Mouse (Mus musculus) frontal cortex, postnatal 25 days (tissue): ENCODE measurements around the gene D430042O09Rik.

ENCODE experiments used
- DNase-seq, 2 experiments: peaks; one replicate each; pipeline ENCODE4 v3.0.0; 2022; ENCODE audit warnings: low spot score in 2 of 2

D430042O09Rik gene

GRCm38 (mm10) chr7:125806571-125806970 is 98.9 kb downstream of the D430042O09Rik start:
- no peak for DNase-seq

DNA sequence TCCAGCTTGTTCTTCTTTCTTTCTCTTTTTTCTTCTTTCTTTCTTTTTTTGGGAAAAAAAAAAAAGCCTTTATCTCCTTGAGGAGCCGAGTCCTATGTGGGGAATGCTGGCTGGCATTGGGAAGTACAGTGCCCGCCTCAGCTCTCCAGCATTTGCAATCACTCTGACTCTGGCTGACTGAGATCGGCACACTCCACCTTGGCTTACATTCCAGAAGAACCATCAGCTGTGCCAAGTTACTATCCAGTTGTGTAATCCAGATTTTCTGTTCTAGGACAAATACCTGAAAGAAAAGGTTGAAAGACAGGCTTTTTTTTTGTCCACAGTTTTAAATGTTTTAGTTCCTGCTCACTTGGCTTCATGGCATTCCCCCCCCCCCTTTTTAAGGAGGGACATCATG is 100.5 kb downstream of the D430042O09Rik start:
- no peak for DNase-seq

GRCm38 (mm10) chr7:125812721-125813120 is 105.0 kb downstream of the D430042O09Rik start:
- no peak for DNase-seq

- DNase-seq: no peak
Measured at GRCm38 (mm10) chr7:125815733-125816132, 108.0 kb downstream of the D430042O09Rik start.

GRCm38 (mm10) chr7:125818301-125818712 is 110.6 kb downstream of the D430042O09Rik start:
- DNase-seq: no peak

DNA sequence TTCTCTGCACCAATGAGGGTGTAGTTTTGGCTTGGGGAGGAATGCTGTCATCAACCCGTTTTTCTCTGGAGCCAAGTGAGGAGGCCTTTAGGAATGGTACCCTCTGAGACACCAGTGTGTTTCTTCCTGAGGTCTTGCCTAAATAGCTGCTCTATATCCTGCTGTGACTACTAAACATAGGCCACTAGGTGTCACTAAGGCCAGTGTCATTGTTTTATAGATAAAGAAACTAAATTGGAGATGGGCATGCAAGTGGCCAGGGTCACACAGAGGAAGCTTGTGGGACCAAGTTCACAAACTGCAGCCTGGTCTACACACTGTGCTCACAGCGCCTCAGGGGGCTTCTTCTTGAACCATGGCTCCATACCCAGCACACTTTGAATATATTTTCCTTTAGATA is 112.5 kb downstream of the D430042O09Rik start:
- DNase-seq: no peak

DNA sequence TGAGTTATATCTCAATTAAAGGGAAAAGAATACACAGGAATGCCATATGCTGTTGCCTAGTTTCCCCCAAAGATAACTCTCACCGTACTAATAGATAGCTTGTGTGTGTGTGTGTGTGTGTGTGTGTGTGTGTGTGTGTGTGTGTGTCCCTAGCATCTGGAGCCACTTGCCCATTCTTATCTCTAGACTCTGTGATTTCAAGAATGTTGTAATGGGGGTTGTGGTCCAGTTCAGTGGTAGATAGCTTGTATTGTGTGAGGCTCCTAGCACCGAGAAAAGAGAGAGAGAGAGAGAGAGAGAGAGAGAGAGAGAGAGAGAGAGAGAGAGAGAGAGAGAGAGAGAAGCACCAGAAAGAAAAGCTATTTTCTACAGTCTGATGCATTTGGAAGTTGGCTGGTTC is 118.7 kb downstream of the D430042O09Rik start:
- no peak for DNase-seq

GRCm38 (mm10) chr7:125826887-125827286 is 119.2 kb downstream of the D430042O09Rik start:
- DNase-seq: no peak

- DNase-seq: no peak
Measured at GRCm38 (mm10) chr7:125827420-125827819, 119.7 kb downstream of the D430042O09Rik start.

DNA sequence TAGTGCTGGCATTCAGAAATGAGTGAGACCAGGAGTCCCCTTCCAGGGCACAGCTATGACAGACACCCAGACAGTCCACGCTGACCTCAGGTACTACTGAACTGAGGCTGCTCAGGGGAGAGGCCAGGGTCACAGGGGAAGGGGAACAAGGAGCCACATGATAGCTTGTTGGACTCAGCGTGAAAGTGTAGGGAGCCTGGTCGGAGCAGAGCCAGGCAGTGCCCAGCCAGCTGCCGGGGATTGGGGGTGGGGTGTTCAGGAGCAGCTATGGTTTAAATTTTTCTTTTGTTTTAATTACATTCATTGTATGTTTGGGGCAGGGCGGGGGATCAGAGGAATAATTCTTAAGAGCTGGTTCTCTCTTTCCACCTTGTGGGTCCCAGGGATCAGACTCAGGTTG is 120.9 kb downstream of the D430042O09Rik start:
- no peak for DNase-seq

GRCm38 (mm10) chr7:125829121-125829666 is 121.5 kb downstream of the D430042O09Rik start:
- DNase-seq: no peak

DNA sequence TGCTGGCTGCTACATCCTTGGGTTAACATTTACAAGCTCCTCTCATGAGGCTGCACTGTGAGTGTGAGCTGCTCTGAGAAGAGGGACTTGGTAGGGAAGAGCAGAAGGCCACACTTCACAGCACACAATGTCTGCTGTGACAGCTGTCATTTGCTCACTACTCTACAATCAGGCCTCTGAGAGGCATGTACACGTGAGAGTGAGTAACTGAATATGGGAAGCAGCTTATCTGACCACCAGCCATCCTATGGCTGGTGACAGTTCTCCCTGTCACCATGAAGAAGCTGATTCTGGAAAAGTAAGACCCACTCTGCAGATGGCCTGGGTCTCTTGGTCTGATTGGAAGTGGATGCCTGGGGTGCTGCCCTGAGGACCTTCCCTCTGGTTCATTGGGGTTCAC is 125.1 kb downstream of the D430042O09Rik start:
- DNase-seq: no peak

- no peak for DNase-seq
Measured at GRCm38 (mm10) chr7:125833471-125833870, 125.8 kb downstream of the D430042O09Rik start.

GRCm38 (mm10) chr7:125838078-125838742 is 130.5 kb downstream of the D430042O09Rik start:
- DNase-seq: no peak

DNA sequence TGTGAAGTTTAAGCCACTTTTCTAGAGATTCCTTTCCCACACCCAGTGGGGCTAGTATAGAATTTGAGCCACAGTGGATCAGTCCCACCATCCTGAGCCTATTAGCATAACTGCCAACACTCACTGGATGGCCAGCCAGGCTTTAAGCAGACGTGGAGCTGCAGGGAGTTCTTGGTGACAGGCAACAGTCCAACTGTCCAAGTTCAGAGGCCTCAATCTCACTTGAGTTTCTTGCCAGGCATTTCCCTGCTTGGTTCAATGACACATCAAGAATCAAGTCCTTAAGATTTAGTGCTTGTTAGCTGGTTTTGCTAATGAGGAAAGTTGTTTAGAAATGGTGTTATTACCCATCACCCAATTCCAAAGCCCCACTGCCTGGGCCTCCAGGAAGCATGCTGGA is 137.9 kb downstream of the D430042O09Rik start:
- no peak for DNase-seq

DNA sequence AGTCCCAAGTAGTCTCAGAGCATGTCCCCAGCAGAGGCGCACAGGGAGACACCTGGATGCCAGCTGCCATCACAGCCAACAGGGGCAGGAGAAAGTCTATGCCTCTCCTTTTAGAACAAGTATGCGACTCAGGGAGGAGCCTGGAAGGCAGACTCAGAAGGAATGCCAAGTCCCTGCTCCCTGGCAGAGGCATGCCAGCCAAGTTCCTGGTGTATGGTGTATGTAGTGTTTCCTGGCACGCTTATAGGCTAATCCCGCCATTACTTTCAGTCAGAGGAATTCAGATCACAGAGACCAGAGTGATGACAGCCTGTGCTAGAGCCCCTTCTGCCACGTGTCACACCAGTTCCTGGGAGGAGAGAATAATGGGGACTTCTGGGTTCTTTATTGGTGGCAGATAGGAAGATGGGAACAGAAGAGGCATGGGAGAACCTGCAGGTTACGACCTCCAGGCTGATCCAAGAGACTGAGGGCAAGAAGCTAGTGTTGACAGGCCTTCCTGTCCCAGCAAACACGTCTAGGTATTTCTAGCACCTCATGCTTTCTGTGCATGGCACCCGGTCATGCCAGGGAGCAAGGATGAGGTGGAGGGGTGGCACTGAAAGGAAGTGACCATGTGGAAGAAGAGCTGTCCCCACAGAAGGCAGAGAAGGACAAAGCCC is 139.3 kb downstream of the D430042O09Rik start:
- DNase-seq: no peak

DNA sequence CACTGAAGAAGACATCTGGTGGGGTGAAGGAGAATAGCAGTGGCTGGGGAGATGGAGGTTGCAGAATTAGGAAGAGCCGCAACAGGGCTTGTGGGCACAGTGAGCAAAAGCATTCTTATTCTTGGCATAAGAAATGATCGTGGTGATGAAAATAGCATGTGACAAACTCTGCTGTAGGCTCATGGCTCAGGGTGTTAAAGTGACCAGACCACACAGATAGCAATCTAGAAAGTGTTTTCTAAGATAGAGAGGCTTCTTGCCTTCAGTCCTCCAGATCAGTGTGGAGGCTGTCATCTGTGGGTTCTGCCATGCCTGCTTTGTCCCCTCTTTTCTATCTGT is 139.8 kb downstream of the D430042O09Rik start:
- DNase-seq: no peak

DNA sequence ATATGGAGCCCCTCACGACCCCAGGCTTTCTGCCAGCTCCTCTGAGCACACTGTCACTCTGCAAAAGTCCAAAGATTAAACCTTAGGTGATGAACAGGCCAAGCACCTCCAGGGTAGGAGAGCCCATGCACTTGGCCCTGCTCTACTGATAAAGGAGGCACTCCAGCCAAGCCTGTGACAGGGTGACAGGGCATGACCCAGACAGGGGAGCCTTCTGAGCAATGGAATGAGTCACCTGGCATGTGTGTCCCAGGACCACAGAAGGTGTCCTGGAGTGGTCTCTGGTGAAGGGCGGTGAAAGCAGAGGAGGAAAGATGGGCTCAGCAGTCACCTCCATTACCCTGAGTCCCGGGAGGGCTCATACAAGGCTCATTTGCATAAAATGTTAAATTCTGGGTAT is 151.9 kb downstream of the D430042O09Rik start:
- no peak for DNase-seq

DNA sequence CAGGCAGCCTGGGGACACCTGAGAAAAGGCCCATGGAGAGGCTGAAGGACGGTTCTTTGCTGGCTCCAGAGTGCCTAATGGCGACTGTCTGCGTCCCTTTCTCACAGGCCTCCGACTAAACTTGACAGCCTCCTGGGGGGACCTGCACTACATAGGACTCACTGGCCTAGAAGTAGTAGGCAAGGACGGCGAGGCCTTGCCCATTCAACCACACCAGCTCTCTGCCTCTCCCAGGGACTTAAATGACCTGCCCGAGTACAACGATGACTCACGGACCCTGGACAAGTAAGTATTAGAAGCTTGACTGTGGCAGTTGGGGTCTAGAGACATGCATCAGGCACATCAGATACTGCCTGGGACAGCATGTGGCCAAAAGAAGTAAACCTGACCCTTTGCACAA is 152.7 kb downstream of the D430042O09Rik start:
- no peak for DNase-seq

- DNase-seq: no peak
Measured at GRCm38 (mm10) chr7:125864026-125864425, 156.3 kb downstream of the D430042O09Rik start.

GRCm38 (mm10) chr7:125865234-125865633 is 157.5 kb downstream of the D430042O09Rik start:
- no peak for DNase-seq

DNA sequence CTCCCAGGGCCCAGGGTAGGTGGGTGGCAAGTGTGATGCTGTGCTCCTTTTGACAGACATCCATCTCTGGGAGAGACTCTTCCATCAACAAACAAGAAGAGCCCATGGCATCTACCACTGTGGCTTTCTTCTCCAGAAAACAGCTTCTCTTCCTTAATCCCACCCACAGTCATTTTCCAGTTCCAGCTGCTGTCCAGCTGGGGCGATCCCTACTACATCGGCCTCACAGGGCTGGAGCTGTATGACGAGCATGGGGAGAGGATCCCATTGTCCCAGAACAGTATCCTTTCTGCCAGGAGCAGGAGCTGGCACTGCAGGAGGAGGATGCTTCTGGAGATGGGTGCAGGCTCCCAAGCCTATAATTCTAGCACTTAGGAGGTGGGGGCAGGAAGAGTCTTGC is 160.9 kb downstream of the D430042O09Rik start:
- no peak for DNase-seq
